Mouse (Mus musculus) liver, embryonic 15.5 days (tissue): ENCODE measurements around the gene Dab2ip. TPM values are rescaled to one million over a fixed set of nuclear protein-coding genes. Genes with fewer than 3 reads are reported as not detected.

Source experiments
- ATAC-seq: fragments of 200-750 bp; cut with Nextera tagmentation; 2 replicates; pipeline ENCODE4 v1.8.0; 2017; ENCODE audit warnings: moderate number of reproducible peaks, mild to moderate bottlenecking, moderate library complexity; ENCODE audit not compliant: insufficient read depth
- H3K27ac ChIP-seq: fragments of 300-500 bp; sonication (generic); replicated peaks from 2 replicates; pipeline ENCODE4 v1.5.1; 2015; ENCODE audit warnings: mild to moderate bottlenecking, inconsistent platforms
- H3K27me3 ChIP-seq: fragments of 300-500 bp; sonication (generic); 2 replicates; pipeline ENCODE4 v1.6.1; 2015; ENCODE audit warnings: mild to moderate bottlenecking, inconsistent platforms
- H3K36me3 ChIP-seq: fragments of 300-500 bp; sonication (generic); replicated peaks from 2 replicates; pipeline ENCODE4 v1.6.1; 2015; ENCODE audit warnings: moderate library complexity, mild to moderate bottlenecking, inconsistent platforms
- H3K4me1 ChIP-seq: fragments of 300-500 bp; sonication (generic); replicated peaks from 2 replicates; pipeline ENCODE4 v1.6.1; 2015; ENCODE audit warnings: inconsistent platforms
- H3K4me2 ChIP-seq: fragments of 300-500 bp; sonication (generic); 2 replicates; pipeline ENCODE4 v1.6.1; 2015; ENCODE audit warnings: moderate library complexity, mild to moderate bottlenecking, inconsistent platforms
- H3K4me3 ChIP-seq: fragments of 300-500 bp; sonication (generic); replicated peaks from 2 replicates; pipeline ENCODE4 v1.5.1; 2015; ENCODE audit warnings: mild to moderate bottlenecking, inconsistent platforms
- H3K9ac ChIP-seq: fragments of 300-500 bp; sonication (generic); 2 replicates; pipeline ENCODE4 v1.6.1; 2015; ENCODE audit warnings: moderate library complexity, mild to moderate bottlenecking, inconsistent platforms
- H3K9me3 ChIP-seq: fragments of 300-500 bp; sonication (generic); replicated peaks from 2 replicates; pipeline ENCODE4 v1.6.1; 2016; ENCODE audit warnings: inconsistent platforms
- WGBS: fragments of 180-500 bp; shearing (Covaris S2); methylation state at CpG from one replicate; pipeline ENCODE4 v1.1.7; 2015; ENCODE audit warnings: mixed read lengths; ENCODE audit not compliant: insufficient replicate concordance; 5-methylcytosine and 5-hydroxymethylcytosine counted together
- polyA plus RNA-seq: library from polyadenylated mRNA; unstranded; fragments of >200 nt; fragmentation: Nextera tagmentation; extraction: Ambion mirVana; gene quantifications from 2 replicates; pipeline ENCODE4 v1.2.1, GENCODE M21; 2015

Dab2ip gene
- polyA plus RNA-seq, 1 experiment from 2014 or later = 7.7 TPM

- H3K27me3 ChIP-seq = no peaks in the 10 kb centered on the region
- no peak overlapping the region for H3K27ac ChIP-seq
- no peaks in the 10 kb centered on the region for H3K36me3 ChIP-seq
- WGBS = 56% methylated on average over 2 of the region's 2 CpGs
- no peaks in the 10 kb centered on the region for H3K9me3 ChIP-seq
- H3K9ac ChIP-seq = no peak overlapping the region
- no peak overlapping the region for H3K4me3 ChIP-seq
- peaks cover 12% of the 10 kb centered on the region for H3K4me1 ChIP-seq
- ATAC-seq = no peak
- no peak overlapping the region for H3K4me2 ChIP-seq
Measured at GRCm38 (mm10) chr2:35700966-35701365, 142.9 kb downstream of the Dab2ip start.

DNA sequence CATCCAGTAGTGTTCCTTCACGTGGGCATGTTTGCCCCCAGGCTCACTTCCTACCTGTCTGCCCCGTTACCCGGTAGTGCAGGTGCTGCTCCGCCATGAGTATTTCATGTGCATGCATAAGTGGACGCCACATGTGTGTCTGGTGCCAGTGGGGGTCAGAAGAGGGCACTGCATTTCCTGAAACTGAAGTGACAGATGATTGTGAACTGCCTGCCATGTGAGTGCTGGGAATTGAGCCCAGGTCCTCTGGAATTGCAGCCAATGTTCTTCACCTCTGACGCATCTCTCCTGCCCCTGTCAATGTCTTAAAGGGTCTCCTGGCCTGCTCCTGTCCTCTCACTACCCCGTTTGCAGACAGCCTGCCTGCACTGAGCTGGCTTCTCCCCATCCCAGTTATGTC lies 143.9 kb downstream of the Dab2ip start:
- WGBS = 66% methylated on average over 7 of the region's 7 CpGs

DNA sequence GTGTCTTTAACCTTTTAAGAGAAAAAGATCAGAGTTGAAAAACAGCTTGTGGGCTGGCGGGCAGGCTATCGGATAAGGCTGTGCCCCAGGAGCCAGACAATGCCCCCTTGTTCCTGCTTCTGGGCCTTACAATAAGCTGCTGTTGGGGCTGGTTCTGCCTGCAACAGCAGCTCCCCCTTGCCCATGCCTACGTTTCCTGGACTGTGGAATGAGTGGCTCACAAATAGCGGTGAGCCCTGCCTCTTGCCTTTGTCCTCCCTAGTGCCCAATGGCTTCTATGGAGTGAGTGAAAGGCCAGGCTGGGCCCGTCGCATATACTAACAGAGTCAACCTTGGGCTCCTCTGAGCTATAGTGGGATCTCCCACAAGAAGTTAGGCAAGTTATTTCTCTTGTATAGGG lies 144.5 kb downstream of the Dab2ip start:
- no peak for ATAC-seq
- H3K27ac ChIP-seq = no peak overlapping the region

More for the DNA sequence above, 143.9 kb downstream of the Dab2ip start:
- ATAC-seq = no peak
- H3K27me3 ChIP-seq = no peaks in the 10 kb centered on the region
- H3K27ac ChIP-seq = no peak overlapping the region
- no peak overlapping the region for H3K9ac ChIP-seq
- no peaks in the 10 kb centered on the region for H3K9me3 ChIP-seq
- peaks cover 2% of the 10 kb centered on the region; the same call in 1 of the 2 replicates for H3K4me1 ChIP-seq
- H3K4me2 ChIP-seq = no peak overlapping the region
- H3K4me3 ChIP-seq = no peak overlapping the region
- no peaks in the 10 kb centered on the region for H3K36me3 ChIP-seq

GRCm38 (mm10) chr2:35703241-35703640 lies 145.2 kb downstream of the Dab2ip start:
- Histone ChIP-seq H3K27me3 (no peaks in the 10 kb centered on the region), H3K9ac (no peak overlapping the region), H3K4me3 (no peak overlapping the region), H3K36me3 (no peaks in the 10 kb centered on the region), H3K9me3 (no peaks in the 10 kb centered on the region), H3K4me1 (no peaks in the 10 kb centered on the region), H3K4me2 (no peak overlapping the region), H3K27ac (no peak overlapping the region)
- ATAC-seq = no peak
- WGBS = 67% methylated on average over 3 of the region's 3 CpGs

More for the DNA sequence above, 144.5 kb downstream of the Dab2ip start:
- Histone ChIP-seq H3K27me3 (no peaks in the 10 kb centered on the region), H3K9ac (no peak overlapping the region), H3K9me3 (no peaks in the 10 kb centered on the region), H3K4me3 (no peak overlapping the region), H3K4me2 (no peak overlapping the region), H3K36me3 (no peaks in the 10 kb centered on the region), H3K4me1 (no peaks in the 10 kb centered on the region; the same call in 1 of the 2 replicates)
- 76% methylated on average over 6 of the region's 6 CpGs for WGBS

GRCm38 (mm10) chr2:35712611-35713010 lies 154.5 kb downstream of the Dab2ip start:
- Histone ChIP-seq H3K9me3 (no peaks in the 10 kb centered on the region), H3K36me3 (0 out of 2 replicates have a peak, but pooled peaks cover 12% of the 10 kb centered on the region), H3K4me1 (0 out of 2 replicates have a peak, but pooled peaks cover 4% of the 10 kb centered on the region), H3K4me2 (no peak overlapping the region), H3K4me3 (no peak overlapping the region), H3K27ac (no peak overlapping the region), H3K9ac (no peak overlapping the region), H3K27me3 (no peaks in the 10 kb centered on the region)
- ATAC-seq = no peak
- WGBS = 72% methylated on average over 5 of the region's 5 CpGs

DNA sequence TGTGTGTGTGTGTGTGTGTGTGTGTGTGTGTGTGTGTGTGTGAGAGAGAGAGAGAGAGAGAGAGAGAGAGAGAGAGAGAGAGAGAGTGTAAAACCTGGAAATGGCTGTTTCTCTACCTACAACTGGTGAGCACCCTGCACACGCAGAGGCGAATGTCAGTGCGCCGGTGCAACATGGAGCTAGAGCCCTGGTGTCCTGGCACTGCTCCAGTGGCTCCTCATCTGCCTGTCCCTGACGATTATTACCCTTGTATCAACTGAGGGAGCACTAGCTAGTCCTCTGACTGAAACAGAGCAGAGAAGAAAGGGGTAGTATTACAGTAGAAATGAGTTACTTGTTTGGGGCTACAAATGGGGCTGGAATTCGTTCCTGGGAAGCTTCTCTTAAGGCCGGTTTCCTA lies 155.4 kb downstream of the Dab2ip start:
- Histone ChIP-seq H3K4me2 (no peak overlapping the region), H3K27me3 (no peaks in the 10 kb centered on the region), H3K4me3 (no peak overlapping the region), H3K9ac (no peak overlapping the region), H3K36me3 (0 out of 2 replicates have a peak, but pooled peaks cover 12% of the 10 kb centered on the region), H3K27ac (no peak overlapping the region), H3K9me3 (no peaks in the 10 kb centered on the region), H3K4me1 (0 out of 2 replicates have a peak, but pooled peaks cover 4% of the 10 kb centered on the region)
- 63% methylated on average over 7 of the region's 7 CpGs for WGBS
- ATAC-seq = no peak

DNA sequence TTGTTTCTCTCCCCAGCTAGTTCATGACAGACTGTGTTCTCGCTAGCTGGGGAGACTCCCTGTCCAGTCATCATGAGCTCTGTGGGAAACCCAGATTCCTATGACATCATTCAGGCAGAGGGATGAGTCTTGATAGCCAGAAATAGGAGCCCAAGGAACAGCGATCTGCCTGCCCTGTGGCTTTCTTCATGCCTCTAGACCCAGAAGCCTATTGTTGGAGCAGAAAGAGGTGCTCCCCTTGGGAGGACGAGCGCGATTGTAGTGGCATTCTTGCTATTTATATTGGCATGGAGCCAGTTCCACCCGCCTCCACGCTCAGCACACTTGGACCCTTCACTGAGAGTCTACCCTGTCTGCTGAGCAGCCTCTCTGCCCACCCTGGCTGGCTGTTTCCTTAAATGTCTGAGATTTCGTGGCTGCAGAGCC lies 156.7 kb downstream of the Dab2ip start:
- WGBS = 67% methylated on average over 8 of the region's 8 CpGs
- Histone ChIP-seq H3K4me2 (no peak overlapping the region), H3K4me3 (no peak overlapping the region), H3K9ac (no peak overlapping the region), H3K36me3 (0 out of 2 replicates have a peak, but pooled peaks cover 12% of the 10 kb centered on the region), H3K27ac (no peak overlapping the region), H3K4me1 (0 out of 2 replicates have a peak, but pooled peaks cover 4% of the 10 kb centered on the region), H3K9me3 (no peaks in the 10 kb centered on the region), H3K27me3 (no peaks in the 10 kb centered on the region)
- no peak for ATAC-seq

DNA sequence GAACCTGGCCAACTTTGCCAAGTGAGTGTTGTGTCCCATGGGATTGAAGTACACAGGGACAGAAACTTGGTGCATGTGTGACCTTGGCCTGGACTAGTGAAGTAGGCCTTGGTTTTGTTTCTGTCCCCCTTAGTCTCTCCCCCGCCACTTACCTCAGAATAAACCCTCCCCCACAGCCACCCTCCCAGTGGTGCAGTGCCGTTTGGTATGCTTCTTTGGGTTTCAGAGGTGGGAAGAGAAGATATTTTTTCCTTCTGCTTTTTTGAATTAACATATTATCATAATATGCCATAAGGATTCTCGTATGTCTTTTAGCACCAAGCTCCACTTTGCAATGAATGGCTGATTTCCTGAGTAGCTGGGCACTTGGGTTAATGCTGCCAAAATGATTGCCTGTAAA lies 157.4 kb downstream of the Dab2ip start:
- ATAC-seq = no peak
- Histone ChIP-seq H3K9me3 (no peaks in the 10 kb centered on the region), H3K9ac (no peak overlapping the region), H3K4me2 (no peak overlapping the region), H3K36me3 (peaks cover 13% of the 10 kb centered on the region; the same call in 1 of the 2 replicates), H3K4me3 (no peak overlapping the region), H3K27me3 (no peaks in the 10 kb centered on the region), H3K27ac (no peak overlapping the region), H3K4me1 (0 out of 2 replicates have a peak, but pooled peaks cover 4% of the 10 kb centered on the region)
- 54% methylated on average over 3 of the region's 3 CpGs for WGBS

DNA sequence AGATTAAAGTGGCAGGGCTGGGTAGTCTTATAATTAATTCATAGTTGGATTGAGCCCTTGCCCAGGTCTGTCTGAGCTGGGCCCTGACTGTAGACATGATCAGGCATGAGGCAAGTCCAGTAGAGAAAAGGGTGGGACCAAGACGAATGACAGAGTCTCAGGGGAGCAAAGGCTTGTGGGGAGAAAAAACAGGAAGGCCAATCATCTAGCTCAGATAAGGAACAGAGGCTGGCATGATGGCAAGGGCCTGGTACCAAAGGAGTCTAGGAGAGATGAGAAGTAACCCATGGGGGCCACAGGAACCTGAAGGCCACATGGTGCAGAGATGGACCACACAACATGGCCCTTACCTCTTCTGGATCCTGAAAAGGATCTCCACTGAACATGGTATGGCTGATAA lies 158.1 kb downstream of the Dab2ip start:
- Histone ChIP-seq H3K9me3 (no peaks in the 10 kb centered on the region), H3K4me2 (no peak overlapping the region), H3K27me3 (no peaks in the 10 kb centered on the region), H3K9ac (no peak overlapping the region), H3K27ac (no peak overlapping the region), H3K36me3 (peaks cover 14% of the 10 kb centered on the region; the same call in 1 of the 2 replicates), H3K4me1 (0 out of 2 replicates have a peak, but pooled peaks cover 4% of the 10 kb centered on the region), H3K4me3 (no peak overlapping the region)
- ATAC-seq = no peak
- 13% methylated on average over 1 of the region's 1 CpGs for WGBS

- Histone ChIP-seq H3K27me3 (no peaks in the 10 kb centered on the region), H3K27ac (no peak overlapping the region), H3K4me1 (0 out of 2 replicates have a peak, but pooled peaks cover 4% of the 10 kb centered on the region), H3K9ac (no peak overlapping the region), H3K4me3 (no peak overlapping the region), H3K4me2 (no peak overlapping the region), H3K36me3 (peaks cover 25% of the 10 kb centered on the region; the same call in 1 of the 2 replicates), H3K9me3 (no peaks in the 10 kb centered on the region)
- ATAC-seq = no peak
- 60% methylated on average over 5 of the region's 5 CpGs for WGBS
Measured at GRCm38 (mm10) chr2:35718003-35718500, 160.0 kb downstream of the Dab2ip start.

DNA sequence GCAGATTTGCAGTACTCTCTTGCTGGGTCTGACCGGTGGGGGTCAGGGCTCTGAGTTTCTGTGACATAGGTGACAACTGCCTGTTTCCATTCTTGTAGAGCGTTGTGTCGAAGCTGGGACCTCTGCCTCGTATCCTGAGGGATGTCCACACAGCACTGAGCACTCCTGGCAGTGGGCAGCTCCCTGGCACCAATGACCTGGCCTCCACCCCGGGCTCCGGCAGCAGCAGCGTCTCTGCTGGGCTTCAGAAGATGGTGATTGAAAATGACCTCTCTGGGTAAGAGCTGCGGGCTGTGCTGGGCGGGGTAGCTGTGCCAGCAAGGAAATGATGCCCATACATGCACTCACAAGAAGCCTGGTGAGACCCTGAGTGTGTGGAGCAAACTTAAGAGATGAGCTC lies 160.6 kb downstream of the Dab2ip start:
- 0 out of 2 replicates have a peak, but pooled peaks cover 4% of the 10 kb centered on the region for H3K4me1 ChIP-seq
- H3K4me3 ChIP-seq = no peak overlapping the region
- ATAC-seq = no peak
- no peaks in the 10 kb centered on the region for H3K9me3 ChIP-seq
- peaks cover 28% of the 10 kb centered on the region; the same call in 1 of the 2 replicates for H3K36me3 ChIP-seq
- no peak overlapping the region for H3K27ac ChIP-seq
- 73% methylated on average over 9 of the region's 9 CpGs for WGBS
- no peak overlapping the region for H3K9ac ChIP-seq
- no peaks in the 10 kb centered on the region for H3K27me3 ChIP-seq
- no peak overlapping the region for H3K4me2 ChIP-seq
